Mouse (Mus musculus) cortical plate, adult 2 months (tissue): ENCODE measurements around the gene Ubqln4.

Experiments used
- CTCF ChIP-seq: fragments of 200-500 bp; IDR thresholded peaks from 2 replicates; pipeline ENCODE4 v1.5.1; 2011; ENCODE audit warnings: mild to moderate bottlenecking, control low read depth, low read length; ENCODE audit not compliant: insufficient read depth; ENCODE audit errors: extremely low read depth
- POLR2A ChIP-seq: fragments of 200-500 bp; IDR thresholded peaks from 2 replicates; pipeline ENCODE4 v1.6.1; 2011; ENCODE audit warnings: mild to moderate bottlenecking, low read length, control low read depth; ENCODE audit not compliant: insufficient read depth; ENCODE audit errors: extremely low read depth

- TF ChIP-seq CTCF (no peak), POLR2A (no peak)
These were observed 9.9 kb downstream of the Ubqln4 start for GRCm38 (mm10) chr3:88563442-88563841.
